Mouse (Mus musculus) thymus, adult 2 months (tissue): Measurements from ENCODE around the gene Prkg1. TPM values are rescaled to one million over a fixed set of nuclear protein-coding genes. Genes with fewer than 3 reads are reported as not detected.

ENCODE experiments used
- DNase-seq: peaks from one replicate; pipeline ENCODE4 v3.0.0; 2021
- H3K27ac ChIP-seq: fragments of 200-500 bp; 2 replicates; pipeline ENCODE4 v1.5.1; 2012; ENCODE audit warnings: low read length, control low read depth; ENCODE audit not compliant: control insufficient read depth, insufficient read depth
- H3K27me3 ChIP-seq: fragments of 200-500 bp; 2 replicates; pipeline ENCODE4 v1.6.1; 2012; ENCODE audit warnings: mild to moderate bottlenecking, low read length, moderate library complexity, mixed read lengths; ENCODE audit not compliant: control insufficient read depth, insufficient read depth
- H3K36me3 ChIP-seq: fragments of 200-500 bp; 2 replicates; pipeline ENCODE4 v1.6.1; 2012; ENCODE audit warnings: mild to moderate bottlenecking, low read length, moderate library complexity; ENCODE audit not compliant: control insufficient read depth, insufficient read depth
- H3K4me1 ChIP-seq: fragments of 200-500 bp; replicated peaks from 2 replicates; pipeline ENCODE4 v1.6.1; 2012; ENCODE audit warnings: low read length; ENCODE audit not compliant: control insufficient read depth, insufficient read depth
- H3K4me3 ChIP-seq: fragments of 200-500 bp; 2 replicates; pipeline ENCODE4 v1.5.1; 2012; ENCODE audit warnings: mild to moderate bottlenecking, low read length, control low read depth, moderate library complexity; ENCODE audit not compliant: control insufficient read depth, insufficient read depth
- CTCF ChIP-seq: fragments of 200-500 bp; IDR thresholded peaks from 2 replicates; pipeline ENCODE4 v1.5.1; 2012; ENCODE audit warnings: mild to moderate bottlenecking, control low read depth, low read length, moderate library complexity, borderline replicate concordance; ENCODE audit not compliant: control insufficient read depth, poor library complexity, insufficient read depth; ENCODE audit errors: extremely low read depth
- POLR2A ChIP-seq: fragments of 200-500 bp; IDR thresholded peaks from 2 replicates; pipeline ENCODE4 v1.6.1; 2012; ENCODE audit warnings: mild to moderate bottlenecking, low read length, control low read depth, moderate library complexity; ENCODE audit not compliant: control insufficient read depth, poor library complexity, insufficient read depth; ENCODE audit errors: extremely low read depth
- WGBS: fragments of 180-500 bp; shearing (Covaris S2); methylation state at CpG from one replicate; pipeline ENCODE4 v1.1.7; 2018; 5-methylcytosine and 5-hydroxymethylcytosine counted together
- polyA plus RNA-seq: library from polyadenylated mRNA; depleted of rRNA; stranded (reverse); fragments of >200 nt; gene quantifications from 2 replicates; pipeline ENCODE4 v1.2.3, GENCODE M21; 2012

The Prkg1 gene
- polyA plus RNA-seq, 1 experiment = 0.26 TPM

DNA sequence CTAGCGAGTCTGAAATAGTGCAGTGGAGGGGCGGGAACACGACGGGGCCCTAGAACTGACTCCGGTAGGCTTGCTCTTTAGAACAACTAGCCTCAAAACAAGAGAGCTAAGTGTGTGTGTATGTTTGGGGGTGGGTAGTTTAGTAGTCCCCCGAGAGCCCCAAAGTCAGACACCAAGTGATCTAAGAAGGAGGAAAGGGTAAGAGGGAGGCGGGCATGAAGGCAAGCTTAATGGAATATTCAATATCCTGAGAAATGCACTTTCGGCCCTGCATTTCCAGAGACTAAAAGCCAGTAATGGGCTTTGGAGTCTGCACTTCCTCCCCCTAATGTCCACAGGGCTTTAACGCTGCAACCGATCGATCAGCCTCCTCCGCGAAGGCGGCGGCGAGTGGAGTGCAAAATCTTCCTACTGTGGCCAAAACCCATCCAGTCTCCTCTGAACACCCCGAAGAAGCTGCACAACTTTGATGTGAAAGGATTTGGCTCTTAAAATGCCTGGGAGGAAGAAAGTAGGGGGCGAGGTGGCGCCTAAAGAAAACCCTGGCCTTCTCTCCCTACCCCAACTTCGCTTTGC is 1.5 kb downstream of the Prkg1 start:
- TF ChIP-seq CTCF (no peak), POLR2A (no peak)
- Histone ChIP-seq H3K27me3 (peaks cover 8% of the 10 kb centered on the region), H3K4me3 (no peak overlapping the region), H3K4me1 (peaks cover 14% of the 10 kb centered on the region), H3K36me3 (no peaks in the 10 kb centered on the region), H3K27ac (no peak overlapping the region)
- 34% methylated on average over 20 of the region's 20 CpGs for WGBS
- no peak for DNase-seq

DNA sequence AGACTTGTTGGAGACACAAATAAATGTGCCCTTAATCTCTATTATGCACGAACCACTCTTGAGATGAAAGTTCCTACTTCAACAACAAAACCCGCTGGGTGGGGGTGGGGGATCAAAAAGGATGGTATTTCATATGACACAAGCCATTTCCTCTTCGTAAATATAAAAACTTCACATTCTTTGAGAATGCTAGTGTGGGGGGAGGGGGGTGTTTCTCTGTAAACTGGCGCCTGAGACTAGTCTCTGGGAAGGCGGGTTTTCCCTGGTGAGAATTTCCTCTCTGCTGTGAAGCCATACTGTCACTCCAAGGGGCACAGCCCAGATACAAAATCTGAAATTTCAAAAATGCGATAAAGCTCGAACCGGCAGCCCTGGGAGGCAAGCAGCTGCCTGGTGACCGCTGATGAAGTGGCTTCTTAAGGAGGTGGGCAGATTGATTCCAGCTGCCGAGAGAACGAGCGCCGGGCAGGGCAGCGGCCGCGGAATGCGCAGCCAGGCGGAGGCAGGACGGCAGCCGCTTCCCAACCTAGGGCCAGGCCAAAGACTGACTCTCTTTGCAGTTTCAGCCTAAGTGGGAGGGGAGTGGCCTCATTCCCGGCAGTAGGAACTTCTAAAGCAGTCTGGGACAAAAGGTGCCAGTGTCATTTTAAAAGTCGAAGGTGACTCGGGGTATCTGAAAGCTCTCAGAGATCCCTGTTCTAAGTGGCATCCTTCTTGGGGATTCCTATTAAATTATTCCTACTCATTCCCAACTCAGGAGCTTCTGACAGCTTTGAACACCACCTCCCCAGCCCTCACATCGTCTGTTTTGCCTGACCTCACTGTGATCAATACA is 2.2 kb downstream of the Prkg1 start:
- H3K4me1 ChIP-seq = peaks cover 14% of the 10 kb centered on the region
- no peak overlapping the region for H3K27ac ChIP-seq
- peaks cover 8% of the 10 kb centered on the region for H3K27me3 ChIP-seq
- TF ChIP-seq CTCF (no peak), POLR2A (no peak)
- DNase-seq = no peak
- 6% methylated on average over 24 of the region's 24 CpGs for WGBS
- no peaks in the 10 kb centered on the region for H3K36me3 ChIP-seq
- H3K4me3 ChIP-seq = no peak overlapping the region

DNA sequence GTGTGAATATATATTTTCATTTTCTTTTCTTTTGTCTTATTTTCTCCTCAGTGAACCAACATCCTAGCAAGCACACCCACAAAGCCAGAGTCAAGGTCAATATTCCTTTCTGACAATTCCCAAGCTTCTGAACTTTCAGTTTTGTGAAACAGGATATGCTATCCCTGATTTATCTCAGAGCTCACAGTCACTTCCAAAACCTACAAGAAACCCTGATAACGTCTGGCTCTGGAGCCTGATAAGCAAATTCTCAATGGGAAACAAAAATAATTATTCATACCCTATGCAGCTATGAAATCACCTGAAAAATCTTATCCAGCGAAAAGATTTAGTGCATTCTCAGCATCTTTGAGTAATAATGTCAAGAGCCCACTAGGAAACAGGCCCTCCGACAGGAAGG is 5.0 kb downstream of the Prkg1 start:
- Histone ChIP-seq H3K27me3 (peaks cover 8% of the 10 kb centered on the region), H3K36me3 (no peaks in the 10 kb centered on the region), H3K4me1 (peaks cover 14% of the 10 kb centered on the region), H3K27ac (no peak overlapping the region), H3K4me3 (no peak overlapping the region)
- DNase-seq = no peak
- 91% methylated on average over 3 of the region's 3 CpGs for WGBS
- TF ChIP-seq POLR2A (no peak), CTCF (no peak)

DNA sequence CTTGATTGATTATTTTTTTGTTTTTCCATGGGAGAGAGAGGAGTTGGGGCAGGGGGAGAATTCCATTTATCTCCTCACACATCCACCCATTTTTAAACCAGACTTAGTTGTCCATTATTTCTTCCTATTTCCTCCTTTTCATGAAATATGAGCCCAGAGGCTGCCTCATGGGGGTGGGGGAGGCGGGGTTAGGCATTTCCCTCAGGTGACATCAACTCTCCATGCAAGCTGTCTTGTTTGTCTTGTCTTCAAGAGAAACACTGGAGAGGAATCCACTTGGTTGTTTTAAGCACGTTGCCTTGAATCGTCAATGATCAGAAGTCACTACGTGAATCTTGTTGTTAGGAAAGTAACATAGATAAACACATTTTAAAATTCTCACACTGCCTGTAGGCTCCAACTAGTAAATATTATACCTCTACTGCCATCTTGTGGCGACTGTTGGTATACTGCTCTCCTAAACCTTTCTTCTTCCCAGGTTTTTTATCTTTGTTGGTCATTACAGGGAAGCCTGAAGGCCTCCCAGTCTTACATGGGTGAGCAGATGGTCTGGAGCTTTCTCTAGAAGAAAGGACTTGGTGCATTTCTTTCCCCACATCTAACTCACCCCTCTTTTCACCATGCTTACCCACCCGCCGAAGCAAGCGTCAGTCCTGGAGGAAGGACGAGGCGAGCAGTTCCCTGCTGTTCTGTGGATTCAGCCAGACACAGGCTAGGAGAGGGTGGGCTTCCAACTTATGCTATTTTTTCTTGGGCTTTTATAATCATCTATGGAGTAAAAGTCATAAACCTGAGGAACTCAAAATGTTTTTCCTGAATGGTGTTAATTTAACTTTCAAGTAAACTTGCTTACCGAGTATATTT is 8.7 kb downstream of the Prkg1 start:
- DNase-seq = peak; percentile 26
- Histone ChIP-seq H3K27ac (no peak overlapping the region), H3K4me3 (no peak overlapping the region), H3K36me3 (no peaks in the 10 kb centered on the region), H3K27me3 (no peaks in the 10 kb centered on the region), H3K4me1 (no peaks in the 10 kb centered on the region)
- no peak for TF ChIP-seq POLR2A
- no peak for TF ChIP-seq CTCF
- WGBS = 60% methylated on average over 11 of the region's 11 CpGs

DNA sequence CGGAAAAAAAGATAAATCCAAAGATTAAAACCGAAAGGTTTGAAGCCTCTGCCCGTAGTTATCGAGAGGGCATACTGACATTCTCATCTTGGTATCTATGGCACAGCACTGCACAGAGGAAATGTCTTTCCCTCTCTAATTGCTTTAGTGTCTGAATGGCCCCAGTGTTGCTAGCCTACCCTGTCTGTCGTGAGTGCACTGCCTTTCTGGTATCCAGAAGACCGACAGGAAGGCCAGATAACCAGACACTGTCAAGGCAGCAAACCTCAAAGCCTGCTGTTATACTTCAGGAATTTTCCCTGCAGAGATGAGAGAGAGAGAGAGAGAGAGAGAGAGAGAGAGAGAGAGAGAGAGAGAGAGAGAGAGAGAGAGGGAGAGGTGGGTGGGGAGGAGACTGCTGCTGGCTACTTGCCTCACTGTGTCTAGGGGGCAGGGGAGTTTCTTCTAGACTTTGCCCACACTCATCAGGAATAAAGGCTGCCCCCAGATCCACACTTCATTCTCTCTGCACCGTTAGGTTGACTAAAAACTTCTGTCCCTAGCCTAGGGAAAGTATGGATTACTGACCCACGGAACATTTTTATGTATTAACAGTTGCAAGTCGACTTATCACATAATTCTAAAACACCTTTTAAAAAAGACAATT is 10.1 kb downstream of the Prkg1 start:
- Histone ChIP-seq H3K27me3 (no peaks in the 10 kb centered on the region), H3K36me3 (no peaks in the 10 kb centered on the region), H3K4me3 (no peak overlapping the region), H3K4me1 (no peaks in the 10 kb centered on the region), H3K27ac (no peak overlapping the region)
- WGBS = 74% methylated on average over 9 of the region's 9 CpGs
- TF ChIP-seq POLR2A = no peak
- no peak for DNase-seq

DNA sequence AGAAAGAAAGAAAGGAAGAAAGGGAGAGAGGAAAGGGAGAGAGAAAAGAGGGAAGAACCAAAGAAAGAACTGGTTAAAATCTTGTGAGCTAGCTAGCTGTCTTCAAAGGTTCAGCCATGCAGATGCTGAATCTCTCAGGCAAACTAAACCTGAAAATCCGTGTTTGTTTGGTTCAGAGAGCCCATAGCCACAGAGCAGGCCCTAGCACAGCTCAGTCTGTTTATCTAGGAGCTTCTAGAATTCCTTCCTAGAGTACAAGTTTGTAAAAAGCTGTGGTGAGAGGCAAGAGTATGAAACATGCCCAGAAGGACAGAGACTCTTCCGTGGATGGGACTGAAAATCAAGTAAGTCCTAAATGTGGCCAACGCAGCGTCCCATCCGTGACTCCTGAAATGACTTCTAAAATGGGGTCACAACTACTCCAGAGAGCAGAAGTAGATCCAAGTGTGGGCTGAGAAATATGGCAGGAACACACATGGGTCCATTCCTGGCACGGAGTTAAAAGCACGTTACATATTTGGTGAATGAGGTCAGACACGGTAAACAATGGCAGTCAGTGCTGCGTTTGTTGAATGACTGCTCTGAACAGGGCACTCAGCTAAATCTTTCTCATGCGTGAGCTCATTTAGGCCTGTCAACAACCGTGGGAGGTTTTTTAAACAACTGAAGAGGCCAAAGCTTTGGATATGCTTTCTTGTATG is 13.7 kb downstream of the Prkg1 start:
- WGBS = 87% methylated on average over 11 of the region's 11 CpGs
- Histone ChIP-seq H3K4me1 (no peaks in the 10 kb centered on the region), H3K27ac (no peak overlapping the region), H3K27me3 (no peaks in the 10 kb centered on the region), H3K36me3 (no peaks in the 10 kb centered on the region), H3K4me3 (no peak overlapping the region)
- no peak for DNase-seq
- TF ChIP-seq CTCF = no peak
- no peak for TF ChIP-seq POLR2A
